Mouse (Mus musculus) ES-E14 (cell line): Measurements from ENCODE around the gene Twnk.

Experiments
- CHD2 ChIP-seq: IDR thresholded peaks from 2 replicates; pipeline ENCODE4 v1.6.1; 2014; ENCODE audit warnings: mild to moderate bottlenecking, low read depth, low read length, inconsistent platforms
- HCFC1 ChIP-seq: IDR thresholded peaks from 2 replicates; pipeline ENCODE4 v1.6.1; 2012; ENCODE audit warnings: low read length, inconsistent platforms, borderline replicate concordance; ENCODE audit not compliant: insufficient read depth
- MAFK ChIP-seq: IDR thresholded peaks from 2 replicates; pipeline ENCODE4 v1.6.1; 2014; ENCODE audit warnings: mild to moderate bottlenecking, low read depth, low read length, inconsistent platforms; ENCODE audit not compliant: insufficient read depth
- ZC3H11A ChIP-seq: IDR thresholded peaks from 2 replicates; pipeline ENCODE4 v1.6.1; 2012; ENCODE audit warnings: low read depth, mild to moderate bottlenecking, inconsistent platforms, low read length, borderline replicate concordance
- ZNF384 ChIP-seq: IDR thresholded peaks from 2 replicates; pipeline ENCODE4 v1.6.1; 2012; ENCODE audit warnings: low read depth, low read length, inconsistent platforms

DNA sequence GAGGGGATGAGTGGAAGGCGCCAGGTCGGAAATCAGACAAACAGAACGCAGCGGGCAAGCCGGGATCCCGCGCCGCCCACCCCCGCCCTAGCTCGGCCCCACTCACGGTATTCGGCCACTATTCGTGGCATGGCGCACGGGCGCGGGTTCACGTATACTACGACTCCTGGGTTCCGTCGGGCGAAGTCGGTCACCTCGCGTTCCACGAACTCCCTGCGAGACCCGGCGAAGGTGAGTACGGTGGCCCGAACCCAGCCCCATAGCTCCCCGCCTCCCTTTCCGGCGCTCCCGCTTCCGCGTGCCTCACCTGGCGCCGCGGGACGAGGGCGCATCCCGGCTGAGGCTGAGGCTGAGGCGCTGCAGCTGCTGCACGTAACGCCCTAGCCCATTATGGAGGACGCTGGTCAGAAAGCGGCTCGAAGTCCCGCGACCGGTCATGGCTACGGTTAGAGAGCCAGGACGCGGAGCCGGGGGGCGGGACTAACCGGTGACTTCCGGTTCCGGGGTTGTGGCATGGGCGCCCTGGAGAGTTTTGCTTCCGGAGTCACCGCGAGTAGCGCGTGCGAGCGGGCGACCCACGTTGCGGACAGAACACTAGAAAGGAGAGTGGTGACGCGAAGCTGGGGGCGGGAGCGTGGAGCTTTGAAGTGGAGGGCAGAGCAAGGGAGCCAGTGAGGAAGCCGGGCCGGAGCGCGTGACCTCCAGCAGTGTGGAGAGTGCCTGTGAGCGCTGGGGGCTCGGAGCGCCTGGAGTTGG, 672 bp downstream of the Twnk start, which contains the start of gene Mrpl43:
- no peak for TF ChIP-seq MAFK
- no peak for TF ChIP-seq ZC3H11A
- TF ChIP-seq HCFC1: peak; percentile 74; the same call in 1 of the 2 replicates
- no peak for TF ChIP-seq ZNF384
- TF ChIP-seq CHD2: no peak; the same call in 1 of the 2 replicates
